Mouse (Mus musculus) kidney, postnatal 0 days (tissue): ENCODE data around the gene Btnl10. TPM values are rescaled to one million over a fixed set of nuclear protein-coding genes. Genes with fewer than 3 reads are reported as not detected.
A peak's percentile ranks its signal among the peaks of the same experiment; 100 is the strongest.

ENCODE experiments used
- ATAC-seq: fragments of 200-750 bp; cut with Nextera tagmentation; replicated peaks from 2 replicates; pipeline ENCODE4 v1.8.0; 2017; ENCODE audit warnings: low read depth, moderate number of reproducible peaks, moderate TSS enrichment, moderate library complexity; ENCODE audit not compliant: low FRiP score
- DNase-seq: peaks from one replicate; pipeline ENCODE4 v3.0.0-alpha.2; 2016; ENCODE audit warnings: low spot score
- H3K27ac ChIP-seq: fragments of 300-500 bp; sonication (generic); 2 replicates; pipeline ENCODE4 v1.5.1; 2014; ENCODE audit warnings: mild to moderate bottlenecking
- H3K27me3 ChIP-seq: fragments of 300-500 bp; sonication (generic); 2 replicates; pipeline ENCODE4 v1.6.1; 2014; ENCODE audit warnings: low read length, mixed read lengths; ENCODE audit not compliant: insufficient read depth
- H3K36me3 ChIP-seq: fragments of 300-500 bp; sonication (generic); 2 replicates; pipeline ENCODE4 v1.6.1; 2014; ENCODE audit warnings: low read length, mixed read lengths; ENCODE audit not compliant: insufficient read depth
- H3K4me1 ChIP-seq: fragments of 300-500 bp; sonication (generic); replicated peaks from 2 replicates; pipeline ENCODE4 v1.6.1; 2014; ENCODE audit warnings: antibody characterized with exemption, low read length, mixed read lengths; ENCODE audit not compliant: insufficient read depth
- H3K4me2 ChIP-seq: fragments of 300-500 bp; sonication (generic); 2 replicates; pipeline ENCODE4 v1.6.1; 2014; ENCODE audit warnings: mild to moderate bottlenecking, low read length, moderate library complexity, mixed read lengths
- H3K4me3 ChIP-seq: fragments of 300-500 bp; sonication (generic); replicated peaks from 2 replicates; pipeline ENCODE4 v1.5.1; 2014; ENCODE audit warnings: low read depth, low read length
- H3K9ac ChIP-seq: fragments of 300-500 bp; sonication (generic); 2 replicates; pipeline ENCODE4 v1.6.1; 2014; ENCODE audit warnings: low read depth, low read length
- H3K9me3 ChIP-seq: fragments of 300-500 bp; sonication (generic); replicated peaks from 2 replicates; pipeline ENCODE4 v1.6.1; 2016; ENCODE audit warnings: low read length, inconsistent platforms, mixed read lengths
- CTCF ChIP-seq: IDR thresholded peaks from 2 replicates; pipeline ENCODE4 v1.5.1; 2016; ENCODE audit warnings: antibody characterized with exemption, low read depth, mild to moderate bottlenecking, moderate library complexity
- WGBS: fragments of 180-500 bp; shearing (Covaris S2); extraction: QIAGEN DNeasy Blood & Tissue Kit; methylation state at CpG from one replicate; pipeline ENCODE4 v1.1.7; 2014; 5-methylcytosine and 5-hydroxymethylcytosine counted together
- polyA plus RNA-seq: library from polyadenylated mRNA; unstranded; fragments of >200 nt; fragmentation: Nextera tagmentation; extraction: Ambion mirVana; gene quantifications from 2 replicates; pipeline ENCODE4 v1.2.1, GENCODE M21; 2015

Gene Btnl10
- polyA plus RNA-seq, 1 experiment from 2014 or later, result 0.16 TPM

DNA sequence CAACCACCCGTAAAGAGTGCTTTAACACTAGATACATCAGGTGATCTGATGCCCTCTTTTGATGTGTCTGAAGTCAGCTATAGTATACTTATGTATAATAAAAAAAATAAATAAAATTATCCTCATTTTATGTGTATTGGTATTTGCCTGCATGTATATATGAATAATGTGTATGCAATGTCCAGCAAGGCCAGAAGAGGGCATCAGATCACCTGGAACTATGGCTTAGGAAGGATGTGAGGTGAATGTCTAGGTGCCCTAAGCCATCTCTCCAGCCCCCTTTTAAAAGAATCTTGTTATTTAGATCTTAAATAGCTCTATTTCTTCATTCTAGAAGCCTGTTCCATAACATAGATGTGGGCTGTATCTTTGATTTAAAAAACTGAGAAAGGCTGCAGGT is 49.6 kb downstream of the Btnl10 start:
- no peaks in the 10 kb centered on the region for H3K36me3 ChIP-seq
- TF ChIP-seq CTCF, result peak; percentile 74
- peaks cover 22% of the 10 kb centered on the region for H3K4me1 ChIP-seq
- ATAC-seq (no peak), DNase-seq (peak; percentile 60)
- H3K4me2 ChIP-seq, result no peak overlapping the region
- no peaks in the 10 kb centered on the region for H3K9me3 ChIP-seq
- no peak overlapping the region for H3K27ac ChIP-seq
- H3K27me3 ChIP-seq, result no peaks in the 10 kb centered on the region
- H3K9ac ChIP-seq, result no peak overlapping the region
- no peak overlapping the region for H3K4me3 ChIP-seq
- WGBS, result 97% methylated on average over 1 of the region's 1 CpGs

DNA sequence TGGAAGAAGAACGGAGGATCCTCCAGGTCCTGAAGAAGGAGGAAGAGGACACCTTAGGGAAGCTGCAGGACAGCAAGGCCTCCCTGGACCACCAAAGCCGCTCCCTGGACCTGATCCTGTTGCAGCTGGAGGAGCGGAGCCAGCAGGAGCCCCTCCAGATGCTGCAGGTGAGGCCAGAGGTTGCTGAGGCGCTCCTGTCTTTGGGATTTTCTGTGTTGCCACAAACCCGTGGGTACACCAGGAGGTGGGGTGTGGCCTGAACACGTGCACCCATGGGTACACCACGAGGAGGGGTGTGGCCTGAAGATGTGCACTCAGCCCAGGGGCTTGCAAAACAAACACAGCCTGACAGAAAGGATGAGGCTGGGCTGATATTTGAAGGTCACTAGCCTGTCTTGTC is 50.8 kb downstream of the Btnl10 start:
- ATAC-seq (no peak; the same call in 1 of the 2 replicates), DNase-seq (no peak)
- H3K36me3 ChIP-seq, result no peaks in the 10 kb centered on the region
- peaks cover 22% of the 10 kb centered on the region for H3K4me1 ChIP-seq
- no peak overlapping the region for H3K4me3 ChIP-seq
- H3K27ac ChIP-seq, result peak overlapping the region; percentile 88
- no peak for TF ChIP-seq CTCF
- H3K27me3 ChIP-seq, result no peaks in the 10 kb centered on the region
- no peaks in the 10 kb centered on the region for H3K9me3 ChIP-seq
- no peak overlapping the region for H3K4me2 ChIP-seq
- WGBS, result 70% methylated on average over 7 of the region's 7 CpGs
- no peak overlapping the region for H3K9ac ChIP-seq

- 46% methylated on average over 8 of the region's 8 CpGs for WGBS
- no peak overlapping the region for H3K9ac ChIP-seq
- peaks cover 22% of the 10 kb centered on the region for H3K4me1 ChIP-seq
- H3K4me3 ChIP-seq, result no peak overlapping the region
- DNase-seq (no peak), ATAC-seq (peak; percentile 54)
- H3K4me2 ChIP-seq, result no peak overlapping the region
- H3K27me3 ChIP-seq, result no peaks in the 10 kb centered on the region
- H3K27ac ChIP-seq, result peak overlapping the region; percentile 88
- no peaks in the 10 kb centered on the region for H3K9me3 ChIP-seq
- no peak for TF ChIP-seq CTCF
- H3K36me3 ChIP-seq, result no peaks in the 10 kb centered on the region
These were observed 51.3 kb downstream of the Btnl10 start for GRCm38 (mm10) chr11:58969027-58969426.

- Histone ChIP-seq H3K9ac (no peak overlapping the region), H3K36me3 (no peaks in the 10 kb centered on the region), H3K27me3 (no peaks in the 10 kb centered on the region), H3K4me3 (no peak overlapping the region), H3K4me2 (no peak overlapping the region), H3K4me1 (peaks cover 20% of the 10 kb centered on the region), H3K9me3 (no peaks in the 10 kb centered on the region), H3K27ac (peak overlapping the region; percentile 88)
- DNase-seq (peak; percentile 72), ATAC-seq (peak; percentile 52)
- WGBS, result 41% methylated on average over 6 of the region's 6 CpGs
- TF ChIP-seq CTCF, result no peak
These were observed 52.0 kb downstream of the Btnl10 start for GRCm38 (mm10) chr11:58969659-58970058.

- ATAC-seq (no peak; the same call in 1 of the 2 replicates), DNase-seq (no peak)
- H3K9ac ChIP-seq, result no peak overlapping the region
These were observed 53.3 kb downstream of the Btnl10 start for GRCm38 (mm10) chr11:58970831-58971530.

GRCm38 (mm10) chr11:58971796-58972195 is 54.1 kb downstream of the Btnl10 start:
- no peak for ATAC-seq
- WGBS, result 92% methylated on average over 3 of the region's 3 CpGs

More at GRCm38 (mm10) chr11:58970831-58971530, 53.3 kb downstream of the Btnl10 start:
- Histone ChIP-seq H3K36me3 (no peaks in the 10 kb centered on the region), H3K4me3 (no peak overlapping the region), H3K4me1 (peaks cover 17% of the 10 kb centered on the region), H3K4me2 (no peak overlapping the region), H3K9me3 (no peaks in the 10 kb centered on the region), H3K27ac (peak overlapping the region; percentile 88; the same call in 1 of the 2 replicates), H3K27me3 (no peaks in the 10 kb centered on the region)
- 90% methylated on average over 21 of the region's 21 CpGs for WGBS
- TF ChIP-seq CTCF, result peak; percentile 24; the same call in 1 of the 2 replicates

More at GRCm38 (mm10) chr11:58971796-58972195, 54.1 kb downstream of the Btnl10 start:
- H3K9ac ChIP-seq, result no peak overlapping the region
- H3K4me2 ChIP-seq, result no peak overlapping the region
- H3K36me3 ChIP-seq, result no peaks in the 10 kb centered on the region
- no peak for DNase-seq
- H3K9me3 ChIP-seq, result no peaks in the 10 kb centered on the region
- no peaks in the 10 kb centered on the region for H3K27me3 ChIP-seq
- H3K27ac ChIP-seq, result no peak overlapping the region
- no peak overlapping the region for H3K4me3 ChIP-seq
- no peak for TF ChIP-seq CTCF
- peaks cover 17% of the 10 kb centered on the region for H3K4me1 ChIP-seq
